Mouse (Mus musculus) myocyte (in vitro differentiated cells): ENCODE measurements around the gene Armc6. TPM values are rescaled to one million over a fixed set of nuclear protein-coding genes. Genes with fewer than 3 reads are reported as not detected.

ENCODE experiments used
- H3K27me3 ChIP-seq: one replicate; pipeline ENCODE4 v1.6.1; 2011; ENCODE audit not compliant: control insufficient read depth, insufficient read depth, insufficient read length
- H3K36me3 ChIP-seq: one replicate; pipeline ENCODE4 v1.6.1; 2011; ENCODE audit not compliant: control insufficient read depth, insufficient read depth
- H3K4me2 ChIP-seq: one replicate; pipeline ENCODE4 v1.6.1; 2011; ENCODE audit warnings: low read depth, control low read depth
- H3K4me3 ChIP-seq: one replicate; pipeline ENCODE4 v1.5.1; 2011; ENCODE audit warnings: mild to moderate bottlenecking, control low read depth, moderate library complexity
- H3K79me2 ChIP-seq: one replicate; pipeline ENCODE4 v1.6.1; 2011; ENCODE audit not compliant: control insufficient read depth, insufficient read depth
- H3ac ChIP-seq: one replicate; pipeline ENCODE4 v1.6.1; 2011; ENCODE audit not compliant: control insufficient read depth, insufficient read length
- CEBPB ChIP-seq: IDR thresholded peaks from 2 replicates; pipeline ENCODE4 v1.6.1; 2011; ENCODE audit warnings: mild to moderate bottlenecking, moderate library complexity; ENCODE audit not compliant: poor library complexity, insufficient read depth, severe bottlenecking
- E2F4 ChIP-seq: IDR thresholded peaks from one replicate; pipeline ENCODE4 v1.6.1; 2011; ENCODE audit warnings: mild to moderate bottlenecking, control low read depth, moderate library complexity; ENCODE audit not compliant: insufficient read depth
- MAX ChIP-seq: IDR thresholded peaks from one replicate; pipeline ENCODE4 v1.6.1; 2011; ENCODE audit warnings: low read depth, mild to moderate bottlenecking, control low read depth
- MYOD1 ChIP-seq, 3 experiments: IDR thresholded peaks; one replicate each; pipeline ENCODE4 v1.6.1; 2011; ENCODE audit warnings: control low read depth in 2 of 3, low read depth in 2 of 3, mild to moderate bottlenecking in 2 of 3, moderate library complexity in 1 of 3; ENCODE audit not compliant: insufficient read length in 2 of 3, control insufficient read depth in 1 of 3
- MYOG ChIP-seq, 3 experiments: IDR thresholded peaks; one replicate each; pipeline ENCODE4 v1.6.1; 2011; ENCODE audit warnings: control low read depth in 2 of 3, low read depth in 2 of 3, mild to moderate bottlenecking in 2 of 3; ENCODE audit not compliant: insufficient read length in 2 of 3, control insufficient read depth in 1 of 3, insufficient read depth in 1 of 3
- POLR2A ChIP-seq: IDR thresholded peaks from one replicate; pipeline ENCODE4 v1.6.1; 2011; ENCODE audit warnings: low read depth, mild to moderate bottlenecking, control low read depth, moderate library complexity; ENCODE audit not compliant: insufficient read length
- POLR2AphosphoS2 ChIP-seq: IDR thresholded peaks from one replicate; pipeline ENCODE4 v1.6.1; 2011; ENCODE audit warnings: low read depth, control low read depth; ENCODE audit not compliant: insufficient read length
- REST ChIP-seq: IDR thresholded peaks from one replicate; pipeline ENCODE4 v1.6.1; 2011; ENCODE audit warnings: mild to moderate bottlenecking, control low read depth, moderate library complexity; ENCODE audit not compliant: insufficient read depth, insufficient read length
- SRF ChIP-seq: IDR thresholded peaks from one replicate; pipeline ENCODE4 v1.6.1; 2011; ENCODE audit warnings: low read depth; ENCODE audit not compliant: control insufficient read depth, insufficient read length
- TCF12 ChIP-seq: IDR thresholded peaks from one replicate; pipeline ENCODE4 v1.6.1; 2011; ENCODE audit warnings: mild to moderate bottlenecking, control low read depth; ENCODE audit not compliant: poor library complexity, insufficient read depth, severe bottlenecking
- TCF3 ChIP-seq: IDR thresholded peaks from one replicate; pipeline ENCODE4 v1.6.1; 2011; ENCODE audit warnings: low read depth, control low read depth; ENCODE audit not compliant: insufficient read length
- USF1 ChIP-seq: IDR thresholded peaks from one replicate; pipeline ENCODE4 v1.6.1; 2011; ENCODE audit warnings: low read depth, mild to moderate bottlenecking, control low read depth, moderate library complexity
- polyA plus RNA-seq: library from polyadenylated mRNA; unstranded; fragments of >200 nt; fragmentation: generic; extraction: Trizol; gene quantifications from one replicate; pipeline ENCODE4 v1.2.1, GENCODE M21; 2012; ENCODE audit warnings: missing spikeins

Armc6 gene
- polyA plus RNA-seq, 1 experiment: 35.4 TPM

DNA sequence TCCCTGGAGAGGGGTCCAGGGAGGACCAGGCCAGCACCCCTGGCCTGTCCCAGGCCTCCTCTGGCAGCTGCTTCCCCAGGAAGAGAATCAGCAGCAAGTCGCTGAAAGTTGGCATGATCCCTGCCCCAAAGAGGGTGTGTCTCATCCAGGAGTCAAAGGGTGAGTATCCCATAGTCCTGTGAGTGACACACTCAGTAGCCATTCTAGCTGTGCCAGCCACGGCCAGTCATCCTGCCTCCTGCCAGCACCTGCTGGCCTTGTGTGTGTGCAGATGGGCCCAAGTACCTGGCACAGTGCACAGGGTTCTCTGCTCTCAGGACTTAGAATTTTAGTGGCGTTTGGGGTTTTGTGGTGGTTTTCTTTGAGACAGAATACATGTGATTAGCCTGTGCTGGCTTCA, 23.2 kb upstream of the Armc6 start:
- H3K79me2 ChIP-seq: no peaks in the 10 kb centered on the region
- TF ChIP-seq MYOG (IDR thresholded peaks at IDR 0.05; ENCODE audit: control insufficient read depth in 1 of 3, insufficient read depth in 1 of 3, insufficient read length in 2 of 3, low read depth in 2 of 3) (no peak), MAX (no peak)
- no peak overlapping the region for H3K4me2 ChIP-seq
- H3K27me3 ChIP-seq: no peaks in the 10 kb centered on the region
- H3K36me3 ChIP-seq: peaks cover 18% of the 10 kb centered on the region
- H3ac ChIP-seq: no peak overlapping the region
- H3K4me3 ChIP-seq: no peak overlapping the region

DNA sequence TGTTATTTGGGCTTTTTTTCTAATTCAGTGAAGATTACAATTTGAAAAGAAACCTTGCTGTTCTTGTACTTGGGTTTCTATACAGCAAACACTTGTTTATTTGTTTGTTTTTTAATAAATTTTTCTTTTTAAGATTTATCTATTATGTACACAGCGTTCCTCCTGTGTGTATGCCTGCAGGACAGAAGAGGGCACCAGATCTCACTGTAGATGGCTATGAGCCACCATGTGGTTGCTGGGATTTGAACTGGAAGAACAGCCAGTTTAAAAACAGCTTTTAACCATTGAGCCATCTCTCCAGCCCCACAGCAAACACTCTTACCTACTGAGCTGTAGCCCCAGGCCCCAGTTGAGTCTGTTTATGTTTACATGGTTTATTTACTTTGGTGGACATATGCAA, 20.4 kb upstream of the Armc6 start:
- no peaks in the 10 kb centered on the region for H3K79me2 ChIP-seq
- H3K4me3 ChIP-seq: no peak overlapping the region

DNA sequence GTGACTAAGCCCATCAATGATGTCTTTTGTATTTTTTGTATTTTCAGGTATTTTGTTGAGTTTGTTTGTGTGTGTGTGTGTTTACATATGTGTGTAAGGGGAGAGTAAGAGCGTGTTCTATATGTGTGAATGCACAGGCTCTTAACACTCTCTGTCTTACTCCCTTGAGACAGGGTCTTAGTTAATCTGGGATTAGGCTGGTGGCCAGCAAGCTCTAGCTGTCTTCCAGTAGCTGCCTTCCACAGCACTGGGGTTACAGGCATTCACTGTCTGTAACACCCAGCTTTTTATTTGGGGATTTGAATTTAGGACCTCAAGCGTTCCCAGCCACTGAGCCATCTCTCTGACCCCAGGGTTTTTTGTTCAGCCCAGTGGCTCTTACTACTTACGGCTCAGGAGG, 13.6 kb upstream of the Armc6 start:
- H3K4me2 ChIP-seq: no peak overlapping the region
- H3K4me3 ChIP-seq: no peak overlapping the region
- H3K79me2 ChIP-seq: no peaks in the 10 kb centered on the region
- H3ac ChIP-seq: no peak overlapping the region
- H3K36me3 ChIP-seq: peaks cover 20% of the 10 kb centered on the region
- H3K27me3 ChIP-seq: no peaks in the 10 kb centered on the region
- no peak for TF ChIP-seq REST
- TF ChIP-seq CEBPB: no peak
- TF ChIP-seq USF1: no peak
- no peak for TF ChIP-seq MAX
- TF ChIP-seq E2F4: no peak
- TF ChIP-seq MYOG (IDR thresholded peaks at IDR 0.05; ENCODE audit: control insufficient read depth in 1 of 3, insufficient read depth in 1 of 3, insufficient read length in 2 of 3, low read depth in 2 of 3): no peak
- TF ChIP-seq TCF3: no peak
- no peak for TF ChIP-seq POLR2AphosphoS2
- no peak for TF ChIP-seq MYOD1 (IDR thresholded peaks at IDR 0.05; ENCODE audit: control insufficient read depth in 1 of 3, insufficient read length in 2 of 3, low read depth in 2 of 3)
- TF ChIP-seq TCF12: no peak
- TF ChIP-seq POLR2A: no peak
- no peak for TF ChIP-seq SRF

More for the DNA sequence above, 20.4 kb upstream of the Armc6 start:
- no peak for TF ChIP-seq CEBPB
- no peak for TF ChIP-seq POLR2A
- no peak for TF ChIP-seq SRF
- H3K36me3 ChIP-seq: peaks cover 14% of the 10 kb centered on the region
- no peak overlapping the region for H3ac ChIP-seq
- H3K4me2 ChIP-seq: no peak overlapping the region
- H3K27me3 ChIP-seq: no peaks in the 10 kb centered on the region

DNA sequence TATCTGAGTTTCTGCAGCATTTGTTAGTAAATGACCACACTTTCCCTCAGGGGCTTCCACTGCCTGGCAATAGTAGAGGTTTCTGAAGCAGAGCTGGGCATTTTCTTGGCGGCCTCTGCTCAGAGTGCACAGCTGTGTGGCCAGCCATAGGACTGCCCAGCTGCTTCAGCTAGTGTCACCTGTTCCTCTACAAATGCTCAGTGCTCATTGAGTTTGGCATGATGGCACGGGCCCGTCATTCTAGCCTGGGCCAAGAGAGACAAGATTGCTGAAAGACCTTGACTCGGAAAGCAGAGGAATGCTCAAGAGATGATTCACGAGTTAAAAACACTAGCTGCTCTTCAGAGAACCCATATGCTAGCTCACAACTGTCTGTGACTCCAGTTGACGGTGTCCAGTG, 12.4 kb upstream of the Armc6 start:
- TF ChIP-seq E2F4 (no peak), MYOG (IDR thresholded peaks at IDR 0.05; ENCODE audit: control insufficient read depth in 1 of 3, insufficient read depth in 1 of 3, insufficient read length in 2 of 3, low read depth in 2 of 3) (peak; percentile 90 to 96 (median 96)), POLR2AphosphoS2 (no peak), POLR2A (no peak), MYOD1 (IDR thresholded peaks at IDR 0.05; ENCODE audit: control insufficient read depth in 1 of 3, insufficient read length in 2 of 3, low read depth in 2 of 3) (peak; percentile 65 to 97 (median 92)), SRF (no peak), TCF12 (peak; percentile 91), TCF3 (peak; percentile 95)
- H3K4me2 ChIP-seq: no peak overlapping the region
- no peaks in the 10 kb centered on the region for H3K27me3 ChIP-seq
- no peaks in the 10 kb centered on the region for H3K79me2 ChIP-seq
- no peak overlapping the region for H3K4me3 ChIP-seq
- peaks cover 27% of the 10 kb centered on the region for H3K36me3 ChIP-seq
- no peak overlapping the region for H3ac ChIP-seq

DNA sequence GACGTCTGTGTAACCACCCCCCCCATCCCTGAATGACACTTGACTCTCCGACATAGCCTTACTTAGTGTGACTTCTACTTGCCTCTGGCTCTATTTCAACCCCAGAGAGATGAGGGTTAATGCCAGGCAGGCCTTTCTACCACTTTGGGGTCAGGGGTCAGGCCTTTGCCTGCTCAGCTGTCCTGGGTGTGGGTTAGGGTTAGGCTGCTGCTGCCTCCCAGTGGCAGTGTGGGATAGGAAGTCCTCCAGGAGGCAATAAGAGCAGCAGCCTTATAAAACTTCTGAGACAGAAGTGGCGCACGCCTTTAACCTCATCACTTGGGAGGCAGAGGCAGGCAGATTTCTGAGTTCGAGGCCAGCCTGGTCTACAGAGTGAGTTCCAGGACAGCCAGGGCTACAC, 6.4 kb upstream of the Armc6 start:
- H3ac ChIP-seq: no peak overlapping the region
- H3K36me3 ChIP-seq: peaks cover 21% of the 10 kb centered on the region
- H3K4me2 ChIP-seq: no peak overlapping the region
- peaks cover 2% of the 10 kb centered on the region for H3K79me2 ChIP-seq
- TF ChIP-seq SRF (no peak), MAX (no peak), E2F4 (no peak), MYOG (IDR thresholded peaks at IDR 0.05; ENCODE audit: control insufficient read depth in 1 of 3, insufficient read depth in 1 of 3, insufficient read length in 2 of 3, low read depth in 2 of 3) (peak in 1 of 3 experiments; percentile 40), POLR2AphosphoS2 (no peak), TCF12 (no peak), POLR2A (no peak), TCF3 (no peak), MYOD1 (IDR thresholded peaks at IDR 0.05; ENCODE audit: control insufficient read depth in 1 of 3, insufficient read length in 2 of 3, low read depth in 2 of 3) (peak in 1 of 3 experiments; percentile 25), USF1 (no peak), CEBPB (no peak), REST (no peak)
- H3K27me3 ChIP-seq: no peaks in the 10 kb centered on the region
- no peak overlapping the region for H3K4me3 ChIP-seq
